Mouse (Mus musculus) thymus, adult 2 months (tissue): ENCODE measurements at regions not wholly inside any gene's neighbourhood (a gene's known extent, or its start where the extent isn't known, plus 50 kb on each side); places are given as distances from the start of the nearest gene placed in this dataset.

Experiments
- DNase-seq: peaks from one replicate; pipeline ENCODE4 v3.0.0; 2021
- H3K27ac ChIP-seq: fragments of 200-500 bp; 2 replicates; pipeline ENCODE4 v1.5.1; 2012; ENCODE audit warnings: low read length, control low read depth; ENCODE audit not compliant: control insufficient read depth, insufficient read depth
- H3K27me3 ChIP-seq: fragments of 200-500 bp; 2 replicates; pipeline ENCODE4 v1.6.1; 2012; ENCODE audit warnings: mild to moderate bottlenecking, low read length, moderate library complexity, mixed read lengths; ENCODE audit not compliant: control insufficient read depth, insufficient read depth
- H3K36me3 ChIP-seq: fragments of 200-500 bp; 2 replicates; pipeline ENCODE4 v1.6.1; 2012; ENCODE audit warnings: mild to moderate bottlenecking, low read length, moderate library complexity; ENCODE audit not compliant: control insufficient read depth, insufficient read depth
- H3K4me1 ChIP-seq: fragments of 200-500 bp; replicated peaks from 2 replicates; pipeline ENCODE4 v1.6.1; 2012; ENCODE audit warnings: low read length; ENCODE audit not compliant: control insufficient read depth, insufficient read depth
- H3K4me3 ChIP-seq: fragments of 200-500 bp; 2 replicates; pipeline ENCODE4 v1.5.1; 2012; ENCODE audit warnings: mild to moderate bottlenecking, low read length, control low read depth, moderate library complexity; ENCODE audit not compliant: control insufficient read depth, insufficient read depth
- CTCF ChIP-seq: fragments of 200-500 bp; IDR thresholded peaks from 2 replicates; pipeline ENCODE4 v1.5.1; 2012; ENCODE audit warnings: mild to moderate bottlenecking, control low read depth, low read length, moderate library complexity, borderline replicate concordance; ENCODE audit not compliant: control insufficient read depth, poor library complexity, insufficient read depth; ENCODE audit errors: extremely low read depth
- POLR2A ChIP-seq: fragments of 200-500 bp; IDR thresholded peaks from 2 replicates; pipeline ENCODE4 v1.6.1; 2012; ENCODE audit warnings: mild to moderate bottlenecking, low read length, control low read depth, moderate library complexity; ENCODE audit not compliant: control insufficient read depth, poor library complexity, insufficient read depth; ENCODE audit errors: extremely low read depth
- WGBS: fragments of 180-500 bp; shearing (Covaris S2); methylation state at CpG from one replicate; pipeline ENCODE4 v1.1.7; 2018; 5-methylcytosine and 5-hydroxymethylcytosine counted together

- H3K4me1 ChIP-seq = no peaks in the 10 kb centered on the region
- 96% methylated on average over 5 of the region's 5 CpGs for WGBS
- TF ChIP-seq POLR2A = no peak
- TF ChIP-seq CTCF = no peak
- no peak overlapping the region for H3K27ac ChIP-seq
- no peak for DNase-seq
- no peaks in the 10 kb centered on the region for H3K27me3 ChIP-seq
- H3K36me3 ChIP-seq = no peaks in the 10 kb centered on the region
- no peak overlapping the region for H3K4me3 ChIP-seq
These were observed 148.8 kb downstream of the Btg1 start for GRCm38 (mm10) chr10:96765626-96766025.

- no peaks in the 10 kb centered on the region for H3K4me1 ChIP-seq
- no peak for TF ChIP-seq POLR2A
- no peak for TF ChIP-seq CTCF
- WGBS = 98% methylated on average over 1 of the region's 1 CpGs
- no peak overlapping the region for H3K4me3 ChIP-seq
- no peaks in the 10 kb centered on the region for H3K36me3 ChIP-seq
- no peak overlapping the region for H3K27ac ChIP-seq
- DNase-seq = no peak
- no peaks in the 10 kb centered on the region for H3K27me3 ChIP-seq
These were observed 161.4 kb downstream of the Btg1 start for GRCm38 (mm10) chr10:96778220-96778619.

DNA sequence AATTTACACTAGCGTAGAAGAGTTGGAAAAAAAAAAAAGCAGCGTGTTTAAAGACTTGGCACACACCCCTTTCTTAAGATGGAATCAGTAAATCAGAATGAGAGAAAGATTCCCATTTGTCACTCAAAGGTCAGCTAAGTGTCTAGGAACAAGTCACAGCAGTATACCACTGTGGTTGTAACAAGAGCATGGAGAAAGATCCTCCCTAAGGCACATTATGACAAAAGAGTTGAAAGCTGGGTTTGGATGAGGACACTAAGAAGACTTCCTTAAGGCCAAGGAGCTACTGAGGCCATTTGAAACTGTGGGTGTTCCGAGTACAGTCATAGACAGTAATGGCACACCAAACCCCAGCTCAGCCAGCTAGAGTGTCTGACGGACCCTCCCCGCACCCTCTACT is 167.2 kb downstream of the Btg1 start:
- DNase-seq = no peak

DNA sequence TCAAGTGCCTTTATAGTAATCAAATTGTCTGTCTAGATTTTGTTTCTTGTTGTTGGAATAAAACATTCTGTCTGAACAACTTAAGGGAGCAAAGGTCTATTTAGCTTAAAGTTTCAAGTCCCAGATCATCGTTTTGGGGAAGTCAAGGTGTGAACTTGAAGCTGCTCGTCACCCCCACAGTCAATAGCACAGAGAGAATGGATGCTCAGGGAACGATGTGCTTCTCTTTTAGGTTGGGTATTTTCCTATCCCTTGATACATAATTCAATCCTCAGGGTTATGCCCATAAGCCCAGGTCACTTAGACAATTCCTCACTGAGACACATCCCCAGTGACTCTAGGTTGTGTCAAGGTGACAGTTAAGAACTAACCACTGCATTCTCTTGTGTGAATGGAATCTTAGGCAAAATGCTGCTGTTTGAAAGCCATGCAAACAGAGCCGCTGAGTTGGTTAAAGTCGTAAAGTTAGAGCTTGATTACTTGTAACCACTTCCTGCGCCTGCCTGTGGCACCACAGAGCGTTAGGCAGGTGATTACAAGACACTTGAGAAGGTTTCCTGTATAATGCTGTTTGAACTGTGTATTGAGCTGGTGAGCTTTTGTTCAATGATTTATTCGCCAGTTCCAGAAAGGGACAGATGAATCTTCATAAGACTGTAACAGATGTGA is 170.2 kb downstream of the Btg1 start:
- Histone ChIP-seq H3K4me3 (no peak overlapping the region), H3K4me1 (peaks cover 6% of the 10 kb centered on the region; the same call in 1 of the 2 replicates), H3K36me3 (no peaks in the 10 kb centered on the region), H3K27me3 (no peaks in the 10 kb centered on the region), H3K27ac (peak overlapping the region; percentile 56; the same call in 1 of the 2 replicates)
- 7% methylated on average over 8 of the region's 8 CpGs for WGBS
- peak; percentile 73 for DNase-seq
- TF ChIP-seq POLR2A (no peak), CTCF (no peak)

More for the DNA sequence above, 167.2 kb downstream of the Btg1 start:
- Histone ChIP-seq H3K4me3 (no peak overlapping the region), H3K4me1 (peaks cover 6% of the 10 kb centered on the region; the same call in 1 of the 2 replicates), H3K36me3 (no peaks in the 10 kb centered on the region), H3K27ac (no peak overlapping the region), H3K27me3 (no peaks in the 10 kb centered on the region)
- WGBS = 95% methylated on average over 5 of the region's 5 CpGs
- TF ChIP-seq CTCF (no peak), POLR2A (no peak)

- Histone ChIP-seq H3K4me3 (no peak overlapping the region), H3K27me3 (no peaks in the 10 kb centered on the region), H3K27ac (peak overlapping the region; percentile 56; the same call in 1 of the 2 replicates), H3K4me1 (peaks cover 6% of the 10 kb centered on the region; the same call in 1 of the 2 replicates), H3K36me3 (no peaks in the 10 kb centered on the region)
- peak; percentile 8 for DNase-seq
- TF ChIP-seq POLR2A (no peak), CTCF (no peak)
- WGBS = 27% methylated on average over 1 of the region's 1 CpGs
These were observed 170.8 kb downstream of the Btg1 start for GRCm38 (mm10) chr10:96787572-96787946.

- DNase-seq = no peak
- Histone ChIP-seq H3K4me3 (no peak overlapping the region), H3K27ac (peak overlapping the region; percentile 4; the same call in 1 of the 2 replicates), H3K4me1 (peaks cover 6% of the 10 kb centered on the region; the same call in 1 of the 2 replicates), H3K36me3 (no peaks in the 10 kb centered on the region), H3K27me3 (no peaks in the 10 kb centered on the region)
- 84% methylated on average over 8 of the region's 8 CpGs for WGBS
- no peak for TF ChIP-seq POLR2A
- no peak for TF ChIP-seq CTCF
These were observed 171.7 kb downstream of the Btg1 start for GRCm38 (mm10) chr10:96788352-96789016.

DNA sequence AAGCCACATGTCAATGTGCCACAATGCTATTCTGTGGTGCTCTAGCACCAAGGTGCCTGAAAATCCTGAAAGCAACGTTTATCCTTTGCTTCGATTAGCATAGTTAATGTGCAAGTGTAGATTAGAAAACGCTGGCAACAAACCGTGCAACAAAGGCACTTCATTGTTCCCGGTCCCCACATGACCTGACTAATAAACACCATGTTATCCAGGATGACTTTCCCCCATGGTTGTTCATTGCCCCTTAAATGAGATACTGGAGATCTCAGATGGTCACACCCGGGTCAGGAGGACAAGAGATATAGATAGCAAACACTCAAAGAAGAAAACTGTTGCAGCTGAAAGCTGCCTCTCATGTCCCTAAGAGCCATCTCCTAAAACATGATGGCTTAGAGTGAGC is 180.3 kb downstream of the Btg1 start:
- no peak for TF ChIP-seq POLR2A
- no peak for TF ChIP-seq CTCF

More for the DNA sequence above, 180.3 kb downstream of the Btg1 start:
- H3K4me1 ChIP-seq = no peaks in the 10 kb centered on the region
- WGBS = 92% methylated on average over 6 of the region's 6 CpGs
- H3K27me3 ChIP-seq = no peaks in the 10 kb centered on the region
- H3K36me3 ChIP-seq = no peaks in the 10 kb centered on the region
- no peak overlapping the region for H3K27ac ChIP-seq
- no peak overlapping the region for H3K4me3 ChIP-seq
- no peak for DNase-seq
